17 mouse cellular contexts compared by ENCODE assay signal in genomic region chr15:88244606-88245005, GRCm38 (mm10).
A peak's percentile ranks its signal among the peaks of the same experiment; 100 is the strongest.
DNase-seq lines count a peak whose midpoint lies in the region.
"Had no signal": no experiment of that assay in that cellular context is flagged by ENCODE, and none has a peak within 500 bp of the region (broad histone marks: within the 10 kb centered on the region; RNA-seq: fewer than 3 reads in every experiment).

No protein-coding gene starts in this region.

- peak; percentile 28 to 68 for DNase-seq in left cerebral cortex, postnatal 14 days (ENCODE audit: low spot score in 2 of 2)
- no peak for DNase-seq in left cerebral cortex, adult 11 months (ENCODE audit: low spot score)
- peak; percentile 9 for DNase-seq in right cerebral cortex, postnatal 14 days
- DNase-seq in right cerebral cortex, postnatal 4 days = no peak
- peak; percentile 24 for DNase-seq in layer of hippocampus, adult 9-10 months (ENCODE audit: low spot score)
- DNase-seq in telencephalon, adult 2 months (ENCODE audit: low read depth, low spot score) = peak; percentile 18
- DNase-seq in spleen, postnatal 36 days (ENCODE audit: low spot score in 2 of 2) = no peak
- no peak for DNase-seq in heart, adult 18-20 months
- DNase-seq: adrenal gland, adult 2 months; B cell, adult 2 months; cerebellum, adult 18-20 months; cerebellum, postnatal 14 days; gastrocnemius, adult 2 months; kidney, adult 2 months; liver, postnatal 0 days; spleen, adult 18-20 months; thymus, postnatal 36 days had no signal

- intact Hi-C loops in left cerebral cortex, postnatal 14 days (cut with DNase I) = loop anchor here (5.0 kb wide), 2 partner anchors 47 to 302 kb away; no protein-coding TSS in a partner anchor

Comparison
In these comparisons a context has a peak if more than half of its experiments do, and no peak if none do; other contexts are left out.
1. DNase-seq: peak in left cerebral cortex, postnatal 14 days (2 of 2), right cerebral cortex, postnatal 14 days (single experiment), layer of hippocampus, adult 9-10 months (single experiment) and telencephalon, adult 2 months (single experiment); none in left cerebral cortex, adult 11 months (single experiment), right cerebral cortex, postnatal 4 days (single experiment), spleen, postnatal 36 days (0 of 2) and heart, adult 18-20 months (0 of 2).